Mouse (Mus musculus) stomach, embryonic 16.5 days (tissue): ENCODE results near the gene Olfr1360. TPM values are rescaled to one million over a fixed set of nuclear protein-coding genes. Genes with fewer than 3 reads are reported as not detected.

Source experiments
- ATAC-seq: fragments of 200-750 bp; cut with Nextera tagmentation; 2 replicates; pipeline ENCODE4 v1.8.0; 2017; ENCODE audit warnings: moderate number of reproducible peaks, moderate TSS enrichment; ENCODE audit not compliant: insufficient read depth, low FRiP score
- H3K27ac ChIP-seq: fragments of 300-500 bp; sonication (generic); 2 replicates; pipeline ENCODE4 v1.5.1; 2014; ENCODE audit warnings: low read length
- H3K27me3 ChIP-seq: fragments of 300-500 bp; sonication (generic); 2 replicates; pipeline ENCODE4 v1.6.1; 2014; ENCODE audit warnings: low read length, control low read depth, mixed read lengths; ENCODE audit not compliant: control insufficient read depth, insufficient read depth
- H3K36me3 ChIP-seq: fragments of 300-500 bp; sonication (generic); 2 replicates; pipeline ENCODE4 v1.6.1; 2014; ENCODE audit warnings: low read length; ENCODE audit not compliant: control insufficient read depth, insufficient read depth
- H3K4me1 ChIP-seq: fragments of 300-500 bp; sonication (generic); 2 replicates; pipeline ENCODE4 v1.6.1; 2014; ENCODE audit warnings: low read length, control low read depth, mixed read lengths; ENCODE audit not compliant: control insufficient read depth, insufficient read depth
- H3K4me2 ChIP-seq: fragments of 300-500 bp; sonication (generic); 2 replicates; pipeline ENCODE4 v1.6.1; 2014; ENCODE audit warnings: low read depth, low read length, mixed read lengths
- H3K4me3 ChIP-seq: fragments of 300-500 bp; sonication (generic); replicated peaks from 2 replicates; pipeline ENCODE4 v1.5.1; 2014; ENCODE audit warnings: mild to moderate bottlenecking, low read length
- H3K9ac ChIP-seq: fragments of 300-500 bp; sonication (generic); 2 replicates; pipeline ENCODE4 v1.6.1; 2014; ENCODE audit warnings: low read length
- H3K9me3 ChIP-seq: fragments of 300-500 bp; sonication (generic); replicated peaks from 2 replicates; pipeline ENCODE4 v1.6.1; 2016; ENCODE audit warnings: low read length, control low read depth; ENCODE audit not compliant: control insufficient read depth
- WGBS: fragments of 180-500 bp; shearing (Covaris S2); extraction: QIAGEN DNeasy Blood & Tissue Kit; methylation state at CpG from one replicate; pipeline ENCODE4 v1.1.7; 2014; 5-methylcytosine and 5-hydroxymethylcytosine counted together
- microRNA-seq: library from miRNA; unstranded; fragments of <30 nt; microRNA quantifications from one replicate; pipeline ENCODE4, GENCODE M21; 2016
- polyA plus RNA-seq: library from polyadenylated mRNA; unstranded; fragments of >200 nt; fragmentation: Nextera tagmentation; extraction: Ambion mirVana; gene quantifications from 2 replicates; pipeline ENCODE4 v1.2.1, GENCODE M21; 2015

The Olfr1360 gene
- polyA plus RNA-seq, 1 experiment from 2014 or later, result not detected

DNA sequence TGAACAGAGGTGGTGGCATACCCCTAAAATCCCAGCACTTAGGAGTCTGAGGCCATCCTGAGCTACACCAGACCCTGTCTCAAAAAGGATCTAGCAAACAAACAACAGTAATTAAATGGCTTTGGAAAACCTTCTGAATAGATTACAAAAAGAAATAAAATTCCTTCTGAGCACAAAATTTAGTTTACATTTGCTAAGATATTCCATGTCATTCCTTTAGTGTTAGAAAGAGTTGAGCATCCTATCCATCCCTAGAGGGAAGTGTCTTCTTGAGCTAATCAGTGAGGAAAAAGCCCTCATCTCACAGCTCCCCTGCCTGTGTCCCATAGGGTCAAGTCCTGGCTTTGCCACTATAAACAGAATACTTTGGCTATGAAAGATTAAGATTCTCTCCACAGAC lies 20.6 kb upstream of the Olfr1360 start, which contains the start of gene Olfr1359:
TSS of gene Olfr1359 (plus strand) at position 301 of the 400 bp plus-strand sequence.
- Histone ChIP-seq H3K4me3 (no peak within 1 kb of the TSS), H3K36me3 (no peaks in the 10 kb centered on the region), H3K27ac (no peak within 1 kb of the TSS), H3K4me1 (no peaks in the 10 kb centered on the region), H3K9ac (no peak within 1 kb of the TSS), H3K27me3 (no peaks in the 10 kb centered on the region), H3K4me2 (no peak within 1 kb of the TSS), H3K9me3 (no peaks in the 10 kb centered on the region)
- no peak for ATAC-seq

DNA sequence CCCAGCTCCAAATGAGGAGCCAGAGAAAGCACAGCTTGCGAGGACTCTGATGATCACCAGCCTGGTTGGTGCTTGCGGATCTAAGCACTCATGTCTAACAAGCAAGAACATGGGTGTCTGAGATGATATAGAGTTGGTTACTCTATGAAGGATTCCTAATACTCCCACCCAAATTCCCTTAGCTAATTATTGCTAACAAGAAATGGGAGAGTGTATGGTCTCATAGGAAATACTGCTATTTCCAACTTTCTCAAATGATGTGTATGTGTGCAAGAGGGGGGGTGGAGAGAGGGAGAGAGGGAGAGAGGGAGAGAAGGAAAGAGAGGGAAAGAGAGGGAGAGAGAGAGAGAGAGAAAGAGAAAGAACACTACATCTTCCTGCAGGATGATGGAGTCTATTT lies 13.9 kb downstream of the Olfr1360 start, which contains the start of gene Olfr1361:
TSS of gene Olfr1361 (minus strand) at position 101 of the 400 bp plus-strand sequence.
- Histone ChIP-seq H3K4me1 (no peaks in the 10 kb centered on the region), H3K9me3 (no peaks in the 10 kb centered on the region), H3K4me2 (no peak within 1 kb of the TSS), H3K27ac (no peak within 1 kb of the TSS), H3K4me3 (no peak within 1 kb of the TSS), H3K9ac (no peak within 1 kb of the TSS), H3K27me3 (no peaks in the 10 kb centered on the region), H3K36me3 (no peaks in the 10 kb centered on the region)
- WGBS, result 55% methylated on average over 2 of the region's 2 CpGs
- ATAC-seq, result no peak

DNA sequence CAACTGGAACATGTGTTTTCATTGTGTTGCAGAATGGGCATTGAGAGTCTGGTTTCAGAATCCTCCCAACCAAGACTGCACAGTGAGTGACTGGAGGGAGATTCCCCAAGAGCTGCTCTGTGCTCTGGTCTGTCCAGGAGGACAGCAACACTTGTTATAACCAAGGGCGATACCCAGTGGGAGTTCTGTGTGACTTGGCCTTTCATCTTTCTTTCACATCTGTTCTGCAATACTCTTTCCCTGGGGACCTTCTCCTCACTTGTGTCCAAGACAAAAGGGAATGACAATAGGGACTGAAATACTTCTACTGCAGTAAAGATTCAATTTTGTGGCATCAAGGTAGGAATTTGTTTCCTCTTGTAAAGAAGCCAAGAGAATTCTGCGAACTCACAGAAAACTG lies 34.8 kb downstream of the Olfr1360 start, which contains the start of gene Olfr11:
TSS of gene Olfr11 (minus strand) at position 101 of the 400 bp plus-strand sequence.
- no peak within 1 kb of the TSS for H3K4me2 ChIP-seq
- H3K4me3 ChIP-seq, result no peak within 1 kb of the TSS
- WGBS, result 82% methylated on average over 2 of the region's 2 CpGs
- H3K27me3 ChIP-seq, result no peaks in the 10 kb centered on the region
- H3K27ac ChIP-seq, result no peak within 1 kb of the TSS
- no peaks in the 10 kb centered on the region for H3K36me3 ChIP-seq
- H3K9me3 ChIP-seq, result no peaks in the 10 kb centered on the region
- H3K9ac ChIP-seq, result no peak within 1 kb of the TSS
- no peaks in the 10 kb centered on the region for H3K4me1 ChIP-seq
- ATAC-seq, result no peak

Small RNA genes within 50 kb of the gene (microRNA-seq; reads per million reads assigned to microRNA genes)
- gene Gm44357, result not detected
- gene Gm44367, result not detected

Other genes starting within 250 kb of the Olfr1360 start
- 2.3 and 2.4 TPM in 2 replicates for gene Pgbd1, start 236.3 kb downstream of the Olfr1360 start, polyA plus RNA-seq
- 27.1 and 30.3 TPM in 2 replicates for gene Zscan26, start 223.7 kb downstream of the Olfr1360 start, polyA plus RNA-seq
- gene Nkapl, start 208.9 kb downstream of the Olfr1360 start, polyA plus RNA-seq, result 1.3 and 1.6 TPM in 2 replicates
- gene Zkscan4, start 198.5 kb downstream of the Olfr1360 start, polyA plus RNA-seq, result 2.8 and 3.4 TPM in 2 replicates
- not detected in 2 replicates for gene Gm10065, start 198.0 kb downstream of the Olfr1360 start, polyA plus RNA-seq
- gene AK157302, start 182.2 kb downstream of the Olfr1360 start, polyA plus RNA-seq, result 0.48 and 1.3 TPM in 2 replicates
- 6.7 and 20.9 TPM in 2 replicates for gene Gm11273, start 176.0 kb downstream of the Olfr1360 start, polyA plus RNA-seq
- gene Zkscan8, start 146.3 kb downstream of the Olfr1360 start, polyA plus RNA-seq, result 6.1 and 6.8 TPM in 2 replicates
- gene Olfr1366, start 134.6 kb downstream of the Olfr1360 start, polyA plus RNA-seq, result 0.14 and 0.18 TPM in 2 replicates
- 0.13 TPM in 1 of 2 replicates, not detected in the other for gene Olfr1535, start 117.5 kb downstream of the Olfr1360 start, polyA plus RNA-seq
- gene Olfr1364, start 95.6 kb downstream of the Olfr1360 start, polyA plus RNA-seq, result not detected in 2 replicates
- gene Olfr1362, start 63.4 kb downstream of the Olfr1360 start, polyA plus RNA-seq, result not detected in 2 replicates
- not detected in 2 replicates for gene Olfr11, start 34.9 kb downstream of the Olfr1360 start, polyA plus RNA-seq
- not detected in 2 replicates for gene Olfr1361, start 14.0 kb downstream of the Olfr1360 start, polyA plus RNA-seq
- gene Olfr1359, start 20.7 kb upstream of the Olfr1360 start, polyA plus RNA-seq, result not detected in 2 replicates
- gene Hist1h2bl, start 38.7 kb upstream of the Olfr1360 start, polyA plus RNA-seq, result 1.5 and 3.8 TPM in 2 replicates
- gene Hist1h2ai, start 39.0 kb upstream of the Olfr1360 start, polyA plus RNA-seq, result 7.3 and 11.8 TPM in 2 replicates
- gene Hist1h3h, start 40.3 kb upstream of the Olfr1360 start, polyA plus RNA-seq, result 4.6 and 5.6 TPM in 2 replicates
- gene Hist1h2bm, start 44.6 kb upstream of the Olfr1360 start, polyA plus RNA-seq, result 1.9 and 2.5 TPM in 2 replicates
- 1.7 and 2.3 TPM in 2 replicates for gene Hist1h4j, start 57.7 kb upstream of the Olfr1360 start, polyA plus RNA-seq
- 3.9 and 8.4 TPM in 2 replicates for gene Hist1h4k, start 73.1 kb upstream of the Olfr1360 start, polyA plus RNA-seq
- 18.1 and 21.5 TPM in 2 replicates for gene Hist1h2ak, start 76.4 kb upstream of the Olfr1360 start, polyA plus RNA-seq
- gene Hist1h2bn, start 76.7 kb upstream of the Olfr1360 start, polyA plus RNA-seq, result 1.3 and 2.9 TPM in 2 replicates
- 9.6 and 10.6 TPM in 2 replicates for gene Hist1h1b, start 103.2 kb upstream of the Olfr1360 start, polyA plus RNA-seq
- 59.9 and 94.5 TPM in 2 replicates for gene Hist1h3i, start 106.0 kb upstream of the Olfr1360 start, polyA plus RNA-seq
- gene Hist1h2an, start 109.8 kb upstream of the Olfr1360 start, polyA plus RNA-seq, result 1.9 and 2.6 TPM in 2 replicates
- gene Hist1h2bp, start 110.1 kb upstream of the Olfr1360 start, polyA plus RNA-seq, result 0.77 and 1.4 TPM in 2 replicates
- 9.1 and 14.2 TPM in 2 replicates for gene Hist1h2bq, start 132.8 kb upstream of the Olfr1360 start, polyA plus RNA-seq
- 1.5 TPM in 1 of 2 replicates, not detected in the other for gene Hist1h2ao, start 133.1 kb upstream of the Olfr1360 start, polyA plus RNA-seq
- gene Hist1h4m, start 134.3 kb upstream of the Olfr1360 start, polyA plus RNA-seq, result not detected in 2 replicates
- 13.0 and 15.5 TPM in 2 replicates for gene Hist1h4n, start 154.8 kb upstream of the Olfr1360 start, polyA plus RNA-seq
- gene Hist1h2ap, start 156.1 kb upstream of the Olfr1360 start, polyA plus RNA-seq, result 1,905 and 2,657 TPM in 2 replicates
- gene Hist1h2br, start 156.3 kb upstream of the Olfr1360 start, polyA plus RNA-seq, result 11.8 and 18.5 TPM in 2 replicates